Mouse (Mus musculus): Measurements from ENCODE around the gene Gstt4.

- no peak for TF ChIP-seq POLR2A (IDR thresholded peaks at IDR 0.05; ENCODE audit: low read depth, low read length)
- no peak for TF ChIP-seq CTCF (IDR thresholded peaks at IDR 0.05; ENCODE audit: borderline replicate concordance, insufficient read depth, low read length)
Observed at GRCm38 (mm10) chr10:75861587-75861986, 39.2 kb upstream of the Gstt4 start.
